Mouse (Mus musculus): ENCODE data around the gene Ddx10.

DNA sequence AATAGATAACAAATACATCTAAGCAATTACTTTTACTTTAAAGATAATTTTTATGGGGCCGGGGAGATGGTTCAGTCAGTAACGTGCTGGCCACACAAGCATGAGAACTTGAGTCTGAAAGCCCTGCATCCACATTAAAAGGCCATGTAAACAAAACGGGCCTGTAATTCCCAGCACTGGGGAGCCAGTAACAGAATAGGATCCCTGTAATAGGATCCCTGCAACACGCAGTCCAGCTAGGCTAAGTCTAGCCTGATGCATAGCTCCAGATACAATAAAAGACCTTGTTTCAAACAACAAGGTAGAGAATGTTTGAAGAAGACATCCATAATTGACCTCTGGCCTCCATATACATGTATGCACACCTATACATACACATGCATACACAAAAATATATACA is 39.6 kb downstream of the Ddx10 start:
- TF ChIP-seq CTCF (IDR thresholded peaks at IDR 0.05; ENCODE audit: insufficient read depth, low read length) (no peak), POLR2A (IDR thresholded peaks at IDR 0.05; ENCODE audit: borderline replicate concordance, extremely low read depth, low read depth, low read length) (no peak)

Data from lung, adult 2 months (tissue).